Mouse (Mus musculus): ENCODE measurements at regions not wholly inside any gene's neighbourhood (a gene's known extent, or its start where the extent isn't known, plus 50 kb on each side); places are given as distances from the start of the nearest gene placed in this dataset.

- TF ChIP-seq CTCF (IDR thresholded peaks at IDR 0.05 in 2 of 3, conservative IDR thresholded peaks at IDR 0.05 in 1 of 3; ENCODE audit: control insufficient read depth in 1 of 3, insufficient read depth in 1 of 3, low read depth in 2 of 3, low read length in 3 of 3, poor library complexity in 1 of 3, severe bottlenecking in 1 of 3), result no peak
- TF ChIP-seq CHD1 (IDR thresholded peaks at IDR 0.05; ENCODE audit: low read depth, low read length), result no peak
- TF ChIP-seq KAT2A (conservative IDR thresholded peaks at IDR 0.05; ENCODE audit: low read depth, low read length), result no peak
- no peak for TF ChIP-seq ELF1 (IDR thresholded peaks at IDR 0.05; ENCODE audit: low read depth, low read length)
- no peak for TF ChIP-seq ZNF384 (IDR thresholded peaks at IDR 0.05; ENCODE audit: low read depth, low read length)
- no peak for TF ChIP-seq EP300 (IDR thresholded peaks at IDR 0.05; ENCODE audit: low read depth in 1 of 2, low read length in 2 of 2)
- no peak for TF ChIP-seq HCFC1 (IDR thresholded peaks at IDR 0.05; ENCODE audit: low read depth, low read length)
- no peak for TF ChIP-seq RCOR1 (IDR thresholded peaks at IDR 0.05; ENCODE audit: low read depth, low read length)
- no peak for TF ChIP-seq USF1 (IDR thresholded peaks at IDR 0.05; ENCODE audit: low read depth, low read length)
- TF ChIP-seq POLR2AphosphoS2 (IDR thresholded peaks at IDR 0.05; ENCODE audit: low read length), result no peak
- no peak for TF ChIP-seq ZMIZ1 (IDR thresholded peaks at IDR 0.05; ENCODE audit: low read depth, low read length)
- no peak for TF ChIP-seq TBP (IDR thresholded peaks at IDR 0.05; ENCODE audit: low read depth, low read length)
Measured at GRCm38 (mm10) chr11:89834068-89834467, 56.6 kb upstream of the Ankfn1 start.

All from MEL (cell line).